Mouse (Mus musculus): Measurements from ENCODE around the gene Txk. TPM values are rescaled to one million over a fixed set of nuclear protein-coding genes. Genes with fewer than 3 reads are reported as not detected.

The Txk gene
- polyA plus RNA-seq, 1 experiment = not detected

GRCm38 (mm10) chr5:72757155-72757773 is 4.7 kb upstream of the Txk start:
- peaks cover 2% of the 10 kb centered on the region; the same call in 1 of the 2 replicates for H3K4me1 ChIP-seq (ENCODE audit: control insufficient read depth, insufficient read depth, low read length)
- no peak overlapping the region for H3K27ac ChIP-seq (ENCODE audit: insufficient read depth, low read depth, low read length)
- no peak overlapping the region for H3K4me3 ChIP-seq (ENCODE audit: insufficient read depth, low read depth, low read length)
- 52% methylated on average over 18 of the region's 18 CpGs for WGBS
- TF ChIP-seq CTCF (IDR thresholded peaks at IDR 0.05; ENCODE audit: insufficient read depth, low read depth, low read length) = no peak
- no peak for TF ChIP-seq POLR2A (IDR thresholded peaks at IDR 0.05; ENCODE audit: insufficient read depth, low read depth, low read length)

- Histone ChIP-seq H3K27ac (ENCODE audit: insufficient read depth, low read depth, low read length) (no peak overlapping the region), H3K4me1 (ENCODE audit: control insufficient read depth, insufficient read depth, low read length) (peaks cover 2% of the 10 kb centered on the region; the same call in 1 of the 2 replicates), H3K4me3 (ENCODE audit: insufficient read depth, low read depth, low read length) (no peak overlapping the region)
- TF ChIP-seq CTCF (IDR thresholded peaks at IDR 0.05; ENCODE audit: insufficient read depth, low read depth, low read length) (no peak), POLR2A (IDR thresholded peaks at IDR 0.05; ENCODE audit: insufficient read depth, low read depth, low read length) (no peak)
- WGBS = 93% methylated on average over 8 of the region's 8 CpGs
These were observed 3.4 kb upstream of the Txk start for GRCm38 (mm10) chr5:72755941-72756340.

- Histone ChIP-seq H3K27ac (ENCODE audit: insufficient read depth, low read depth, low read length) (no peak overlapping the region), H3K4me3 (ENCODE audit: insufficient read depth, low read depth, low read length) (no peak overlapping the region), H3K4me1 (ENCODE audit: control insufficient read depth, insufficient read depth, low read length) (peaks cover 2% of the 10 kb centered on the region; the same call in 1 of the 2 replicates)
- TF ChIP-seq CTCF (IDR thresholded peaks at IDR 0.05; ENCODE audit: insufficient read depth, low read depth, low read length) (no peak), POLR2A (IDR thresholded peaks at IDR 0.05; ENCODE audit: insufficient read depth, low read depth, low read length) (no peak)
- WGBS = 98% methylated on average over 2 of the region's 2 CpGs
These were observed 2.5 kb upstream of the Txk start for GRCm38 (mm10) chr5:72755035-72755434.

GRCm38 (mm10) chr5:72751056-72751758 is 1.4 kb downstream of the Txk start:
- WGBS = 80% methylated on average over 7 of the region's 7 CpGs
- TF ChIP-seq CTCF (IDR thresholded peaks at IDR 0.05; ENCODE audit: insufficient read depth, low read depth, low read length) (no peak), POLR2A (IDR thresholded peaks at IDR 0.05; ENCODE audit: insufficient read depth, low read depth, low read length) (no peak)
- Histone ChIP-seq H3K27ac (ENCODE audit: insufficient read depth, low read depth, low read length) (no peak overlapping the region), H3K4me1 (ENCODE audit: control insufficient read depth, insufficient read depth, low read length) (no peaks in the 10 kb centered on the region), H3K4me3 (ENCODE audit: insufficient read depth, low read depth, low read length) (no peak overlapping the region)

GRCm38 (mm10) chr5:72750226-72750625 is 2.4 kb downstream of the Txk start:
- TF ChIP-seq POLR2A (IDR thresholded peaks at IDR 0.05; ENCODE audit: insufficient read depth, low read depth, low read length) (no peak), CTCF (IDR thresholded peaks at IDR 0.05; ENCODE audit: insufficient read depth, low read depth, low read length) (no peak)
- H3K27ac ChIP-seq (ENCODE audit: insufficient read depth, low read depth, low read length) = no peak overlapping the region
- no peaks in the 10 kb centered on the region for H3K4me1 ChIP-seq (ENCODE audit: control insufficient read depth, insufficient read depth, low read length)
- 81% methylated on average over 5 of the region's 5 CpGs for WGBS
- H3K4me3 ChIP-seq (ENCODE audit: insufficient read depth, low read depth, low read length) = no peak overlapping the region

- 83% methylated on average over 7 of the region's 7 CpGs for WGBS
- Histone ChIP-seq H3K27ac (ENCODE audit: insufficient read depth, low read depth, low read length) (no peak overlapping the region), H3K4me1 (ENCODE audit: control insufficient read depth, insufficient read depth, low read length) (no peaks in the 10 kb centered on the region), H3K4me3 (ENCODE audit: insufficient read depth, low read depth, low read length) (no peak overlapping the region)
- TF ChIP-seq POLR2A (IDR thresholded peaks at IDR 0.05; ENCODE audit: insufficient read depth, low read depth, low read length) = no peak
- TF ChIP-seq CTCF (IDR thresholded peaks at IDR 0.05; ENCODE audit: insufficient read depth, low read depth, low read length) = no peak
These were observed 3.8 kb downstream of the Txk start for GRCm38 (mm10) chr5:72748659-72749265.

GRCm38 (mm10) chr5:72747384-72747783 is 5.2 kb downstream of the Txk start:
- TF ChIP-seq CTCF (IDR thresholded peaks at IDR 0.05; ENCODE audit: insufficient read depth, low read depth, low read length) (no peak), POLR2A (IDR thresholded peaks at IDR 0.05; ENCODE audit: insufficient read depth, low read depth, low read length) (no peak)
- 30% methylated on average over 4 of the region's 4 CpGs for WGBS
- no peaks in the 10 kb centered on the region for H3K4me1 ChIP-seq (ENCODE audit: control insufficient read depth, insufficient read depth, low read length)
- H3K4me3 ChIP-seq (ENCODE audit: insufficient read depth, low read depth, low read length) = no peak overlapping the region
- H3K27ac ChIP-seq (ENCODE audit: insufficient read depth, low read depth, low read length) = peak overlapping the region; percentile 45

GRCm38 (mm10) chr5:72746461-72746860 is 6.1 kb downstream of the Txk start:
- WGBS = 77% methylated on average over 4 of the region's 4 CpGs
- H3K27ac ChIP-seq (ENCODE audit: insufficient read depth, low read depth, low read length) = no peak overlapping the region
- TF ChIP-seq CTCF (IDR thresholded peaks at IDR 0.05; ENCODE audit: insufficient read depth, low read depth, low read length) (no peak), POLR2A (IDR thresholded peaks at IDR 0.05; ENCODE audit: insufficient read depth, low read depth, low read length) (no peak)
- no peaks in the 10 kb centered on the region for H3K4me1 ChIP-seq (ENCODE audit: control insufficient read depth, insufficient read depth, low read length)
- no peak overlapping the region for H3K4me3 ChIP-seq (ENCODE audit: insufficient read depth, low read depth, low read length)

GRCm38 (mm10) chr5:72743103-72743502 is 9.5 kb downstream of the Txk start:
- no peak overlapping the region for H3K27ac ChIP-seq (ENCODE audit: insufficient read depth, low read depth, low read length)
- no peaks in the 10 kb centered on the region for H3K4me1 ChIP-seq (ENCODE audit: control insufficient read depth, insufficient read depth, low read length)
- WGBS = 94% methylated on average over 6 of the region's 6 CpGs
- no peak for TF ChIP-seq CTCF (IDR thresholded peaks at IDR 0.05; ENCODE audit: insufficient read depth, low read depth, low read length)
- no peak for TF ChIP-seq POLR2A (IDR thresholded peaks at IDR 0.05; ENCODE audit: insufficient read depth, low read depth, low read length)
- no peak overlapping the region for H3K4me3 ChIP-seq (ENCODE audit: insufficient read depth, low read depth, low read length)

Measured in olfactory bulb, adult 2 months (tissue).